Mouse (Mus musculus): ENCODE results near the gene Ccdc43. TPM values are rescaled to one million over a fixed set of nuclear protein-coding genes. Genes with fewer than 3 reads are reported as not detected.
"Not testable (repeated sequence)": the region's sequence is repeated elsewhere in the genome, so short reads cannot be mapped to it uniquely, and the experiment has no call there.

Ccdc43 gene
- polyA plus RNA-seq, 1 experiment, result 2.5 TPM

DNA sequence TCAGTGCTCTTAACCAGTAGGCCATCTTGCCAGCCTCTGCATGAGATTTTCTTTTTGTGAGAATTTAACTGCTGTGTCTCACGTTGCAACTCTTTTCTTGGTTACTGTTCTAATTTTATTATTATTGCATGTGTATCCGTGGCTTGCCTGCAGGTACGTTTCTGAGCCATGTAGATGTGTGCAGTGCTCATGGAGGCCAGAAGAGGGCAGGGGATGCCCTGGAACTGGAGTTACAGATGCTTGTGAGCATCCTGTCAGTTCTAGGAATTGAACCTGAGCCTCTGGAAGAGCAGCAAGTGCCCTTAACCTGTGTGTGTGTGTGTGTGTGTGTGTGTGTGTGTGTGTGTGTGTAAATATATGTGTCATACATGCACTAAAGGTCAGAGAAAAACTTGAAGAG, 28.0 kb upstream of the Ccdc43 start:
- no peak for TF ChIP-seq CTCF (IDR thresholded peaks at IDR 0.05; ENCODE audit: extremely low read depth, insufficient read length, insufficient replicate concordance, low read depth, low read length)
- TF ChIP-seq POLR2A (IDR thresholded peaks at IDR 0.05; ENCODE audit: low read depth, low read length), result no peak
- Histone ChIP-seq H3K4me3 (ENCODE audit: low read depth, low read length) (no peak overlapping the region), H3K36me3 (ENCODE audit: control insufficient read depth, insufficient read depth, low read length) (no peaks in the 10 kb centered on the region), H3K27me3 (ENCODE audit: control insufficient read depth, insufficient read depth, low read length) (0 out of 2 replicates have a peak, but pooled peaks cover 2% of the 10 kb centered on the region), H3K4me1 (ENCODE audit: control insufficient read depth, insufficient read depth, insufficient read length, low read length) (peaks cover 5% of the 10 kb centered on the region; the same call in 1 of the 2 replicates), H3K27ac (ENCODE audit: insufficient read depth, low read depth, low read length) (no peak overlapping the region)
- WGBS, result 16% methylated on average over 3 of the region's 3 CpGs

DNA sequence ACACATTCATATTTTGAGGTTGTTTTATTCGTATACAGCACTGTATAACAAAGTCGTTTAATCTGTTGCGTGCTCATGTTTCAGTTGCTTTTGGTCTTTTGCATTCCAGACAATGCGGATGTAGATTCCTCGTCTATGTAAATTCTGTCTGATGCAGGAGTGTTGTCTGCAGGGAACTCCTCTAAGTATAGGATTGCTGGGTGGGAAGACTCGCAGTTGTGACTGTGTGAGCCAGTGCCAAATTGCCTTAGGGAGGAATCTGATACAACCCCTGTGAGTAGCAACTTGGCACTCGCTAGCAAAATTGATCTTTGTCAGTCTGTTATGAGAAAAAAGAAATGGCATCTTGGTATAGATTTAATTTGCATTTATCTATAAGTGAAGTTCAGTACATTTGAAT, 18.6 kb upstream of the Ccdc43 start:
- TF ChIP-seq POLR2A (IDR thresholded peaks at IDR 0.05; ENCODE audit: low read depth, low read length), result no peak
- TF ChIP-seq CTCF (IDR thresholded peaks at IDR 0.05; ENCODE audit: extremely low read depth, insufficient read length, insufficient replicate concordance, low read depth, low read length), result no peak
- H3K36me3 ChIP-seq (ENCODE audit: control insufficient read depth, insufficient read depth, low read length), result no peaks in the 10 kb centered on the region
- H3K27me3 ChIP-seq (ENCODE audit: control insufficient read depth, insufficient read depth, low read length), result no peaks in the 10 kb centered on the region
- no peak overlapping the region for H3K4me3 ChIP-seq (ENCODE audit: low read depth, low read length)
- no peaks in the 10 kb centered on the region for H3K4me1 ChIP-seq (ENCODE audit: control insufficient read depth, insufficient read depth, insufficient read length, low read length)
- WGBS, result 76% methylated on average over 7 of the region's 7 CpGs
- no peak overlapping the region for H3K27ac ChIP-seq (ENCODE audit: insufficient read depth, low read depth, low read length)

DNA sequence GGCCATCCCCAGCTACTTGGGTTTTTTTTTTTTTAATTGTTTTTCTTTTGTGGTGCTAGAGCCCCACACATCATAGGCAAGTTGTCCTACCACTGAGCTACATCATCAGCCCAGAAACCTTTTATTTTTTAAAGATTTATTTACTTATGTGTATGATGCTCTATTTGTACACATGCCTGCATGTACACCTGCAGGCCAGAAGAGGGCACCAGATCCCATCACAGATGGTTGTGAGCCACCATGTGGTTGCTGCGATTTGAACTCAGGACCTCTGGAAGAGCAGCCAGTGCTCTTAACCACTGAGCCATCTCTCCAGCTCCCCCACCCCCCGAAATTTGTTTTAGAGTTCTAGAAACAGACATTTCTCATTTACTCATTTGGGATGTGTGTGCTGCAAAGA, 17.0 kb upstream of the Ccdc43 start:
- not testable (repeated sequence) for H3K4me1 ChIP-seq (ENCODE audit: control insufficient read depth, insufficient read depth, insufficient read length, low read length); H3K27ac ChIP-seq (ENCODE audit: insufficient read depth, low read depth, low read length); H3K27me3 ChIP-seq (ENCODE audit: control insufficient read depth, insufficient read depth, low read length); H3K36me3 ChIP-seq (ENCODE audit: control insufficient read depth, insufficient read depth, low read length); H3K4me3 ChIP-seq (ENCODE audit: low read depth, low read length)
- 77% methylated on average over 2 of the region's 2 CpGs for WGBS

DNA sequence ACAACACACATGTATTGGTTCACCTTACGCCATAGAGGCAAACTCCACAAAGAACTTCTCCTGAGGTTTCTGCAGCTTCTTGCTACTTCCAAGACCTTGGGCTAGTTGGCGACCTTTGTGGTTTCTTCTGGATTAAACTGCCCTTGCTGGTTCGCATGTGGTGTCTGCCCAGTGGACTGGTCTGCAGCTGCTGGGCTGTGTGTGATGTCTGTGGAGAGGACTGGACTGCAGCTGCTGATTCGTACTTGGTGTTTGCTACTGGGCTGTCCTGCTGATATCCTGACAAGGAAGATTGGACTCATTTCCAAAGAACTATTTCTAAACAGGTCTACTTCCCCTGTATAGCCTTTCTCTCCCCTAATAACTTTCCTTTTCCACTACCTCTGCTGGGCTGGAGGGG, 14.8 kb upstream of the Ccdc43 start:
- Histone ChIP-seq H3K27me3 (ENCODE audit: control insufficient read depth, insufficient read depth, low read length) (no peaks in the 10 kb centered on the region), H3K4me3 (ENCODE audit: low read depth, low read length) (no peak overlapping the region), H3K4me1 (ENCODE audit: control insufficient read depth, insufficient read depth, insufficient read length, low read length) (no peaks in the 10 kb centered on the region), H3K36me3 (ENCODE audit: control insufficient read depth, insufficient read depth, low read length) (no peaks in the 10 kb centered on the region), H3K27ac (ENCODE audit: insufficient read depth, low read depth, low read length) (no peak overlapping the region)
- 89% methylated on average over 4 of the region's 4 CpGs for WGBS
- TF ChIP-seq CTCF (IDR thresholded peaks at IDR 0.05; ENCODE audit: extremely low read depth, insufficient read length, insufficient replicate concordance, low read depth, low read length) (no peak), POLR2A (IDR thresholded peaks at IDR 0.05; ENCODE audit: low read depth, low read length) (no peak)

DNA sequence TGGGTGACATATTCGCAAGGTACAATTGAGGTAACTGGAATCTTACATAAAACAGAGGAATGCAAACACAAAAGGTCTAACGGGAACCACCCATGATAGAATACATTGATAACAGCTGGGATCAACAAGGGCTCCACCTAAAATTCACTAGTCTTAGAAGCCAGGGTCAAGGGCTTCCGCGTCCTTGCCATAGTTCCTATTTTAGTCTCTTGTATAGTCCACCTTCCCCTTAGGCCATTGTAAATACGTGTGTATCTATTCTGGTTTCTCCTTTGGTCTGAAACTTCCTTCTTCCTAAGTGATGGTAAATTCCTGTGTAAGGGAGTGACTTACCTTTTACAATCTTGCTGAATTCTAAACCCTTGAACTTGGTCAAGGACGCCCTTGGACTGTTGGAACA, 4.6 kb upstream of the Ccdc43 start:
- H3K27me3 ChIP-seq (ENCODE audit: control insufficient read depth, insufficient read depth, low read length); H3K27ac ChIP-seq (ENCODE audit: insufficient read depth, low read depth, low read length); H3K36me3 ChIP-seq (ENCODE audit: control insufficient read depth, insufficient read depth, low read length); H3K4me3 ChIP-seq (ENCODE audit: low read depth, low read length); H3K4me1 ChIP-seq (ENCODE audit: control insufficient read depth, insufficient read depth, insufficient read length, low read length): not testable (repeated sequence)
- WGBS, result 73% methylated on average over 6 of the region's 6 CpGs

DNA sequence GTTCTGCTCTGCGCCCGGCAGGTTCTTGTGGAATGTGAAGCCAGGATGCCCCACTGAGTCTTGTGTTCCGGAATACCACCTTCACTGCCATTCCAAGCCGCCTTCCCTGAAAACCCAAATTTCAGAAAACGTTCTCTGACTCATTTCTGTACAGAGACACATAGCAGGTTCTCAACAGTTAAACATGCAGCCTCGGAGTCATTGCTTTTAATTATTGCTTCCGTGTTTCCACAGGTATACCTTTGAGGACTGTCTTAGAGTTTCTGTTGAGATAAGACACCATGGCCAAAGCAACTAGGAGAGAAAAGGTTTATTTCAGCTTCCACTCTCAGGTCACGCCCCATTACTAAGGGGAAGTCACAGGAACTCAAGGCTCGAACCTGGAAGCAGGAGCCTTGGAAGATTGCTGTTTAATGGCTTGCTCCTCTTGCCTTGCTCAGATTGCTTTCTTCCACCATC, 465 bp upstream of the Ccdc43 start:
- no peak for TF ChIP-seq CTCF (IDR thresholded peaks at IDR 0.05; ENCODE audit: extremely low read depth, insufficient read length, insufficient replicate concordance, low read depth, low read length)
- no peak for TF ChIP-seq POLR2A (IDR thresholded peaks at IDR 0.05; ENCODE audit: low read depth, low read length)
- Histone ChIP-seq H3K4me3 (ENCODE audit: low read depth, low read length) (peak overlapping the region; percentile 94), H3K27ac (ENCODE audit: insufficient read depth, low read depth, low read length) (peak overlapping the region; percentile 49; the same call in 1 of the 2 replicates), H3K4me1 (ENCODE audit: control insufficient read depth, insufficient read depth, insufficient read length, low read length) (peaks cover 8% of the 10 kb centered on the region; the same call in 1 of the 2 replicates), H3K27me3 (ENCODE audit: control insufficient read depth, insufficient read depth, low read length) (no peaks in the 10 kb centered on the region), H3K36me3 (ENCODE audit: control insufficient read depth, insufficient read depth, low read length) (no peaks in the 10 kb centered on the region)
- WGBS, result 5% methylated on average over 9 of the region's 9 CpGs

DNA sequence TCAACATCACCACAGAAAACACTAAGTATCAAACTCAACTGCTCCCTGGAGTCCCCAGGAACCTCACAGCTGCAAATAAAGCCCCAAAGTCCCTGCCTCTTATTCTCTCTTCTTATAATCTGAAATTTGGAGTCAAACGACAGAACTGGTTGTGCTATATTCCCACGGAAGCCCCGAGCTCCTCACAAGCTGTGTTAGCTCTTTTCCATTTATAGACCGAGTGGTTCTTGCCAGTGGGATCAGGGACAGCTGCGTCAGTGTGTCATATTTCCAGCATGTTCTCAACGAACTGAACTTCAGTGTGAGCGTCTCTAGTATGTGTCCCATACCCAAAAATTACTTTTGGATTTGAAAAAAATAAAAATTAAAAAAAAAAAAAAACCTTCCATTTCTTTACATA, 2.3 kb downstream of the Ccdc43 start:
- Histone ChIP-seq H3K4me1 (ENCODE audit: control insufficient read depth, insufficient read depth, insufficient read length, low read length) (peaks cover 8% of the 10 kb centered on the region; the same call in 1 of the 2 replicates), H3K36me3 (ENCODE audit: control insufficient read depth, insufficient read depth, low read length) (peaks cover 2% of the 10 kb centered on the region; the same call in 1 of the 2 replicates), H3K4me3 (ENCODE audit: low read depth, low read length) (no peak overlapping the region), H3K27ac (ENCODE audit: insufficient read depth, low read depth, low read length) (no peak overlapping the region), H3K27me3 (ENCODE audit: control insufficient read depth, insufficient read depth, low read length) (no peaks in the 10 kb centered on the region)
- TF ChIP-seq POLR2A (IDR thresholded peaks at IDR 0.05; ENCODE audit: low read depth, low read length), result no peak
- TF ChIP-seq CTCF (IDR thresholded peaks at IDR 0.05; ENCODE audit: extremely low read depth, insufficient read length, insufficient replicate concordance, low read depth, low read length), result no peak
- 88% methylated on average over 7 of the region's 7 CpGs for WGBS

DNA sequence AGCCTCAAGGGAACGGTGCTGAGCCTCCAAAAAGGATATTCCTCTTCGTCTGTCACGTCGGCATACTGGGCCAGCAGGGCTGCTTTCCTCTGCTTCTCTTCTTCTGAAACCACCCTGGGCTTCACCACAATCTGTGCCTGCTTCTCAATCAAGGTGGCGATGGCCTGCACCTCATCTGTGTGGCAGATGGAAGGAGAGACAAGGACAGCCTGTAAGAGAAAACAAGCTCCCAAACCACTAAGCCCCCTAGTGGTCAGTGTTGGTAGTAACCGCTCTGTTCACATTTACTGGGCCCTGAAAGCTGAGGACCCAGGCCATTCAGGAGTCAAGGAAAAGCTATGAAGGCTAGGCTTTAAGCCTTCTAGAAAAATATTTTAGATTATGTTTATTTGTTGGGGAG, 7.4 kb downstream of the Ccdc43 start:
- Histone ChIP-seq H3K4me1 (ENCODE audit: control insufficient read depth, insufficient read depth, insufficient read length, low read length) (no peaks in the 10 kb centered on the region), H3K36me3 (ENCODE audit: control insufficient read depth, insufficient read depth, low read length) (peaks cover 14% of the 10 kb centered on the region), H3K27me3 (ENCODE audit: control insufficient read depth, insufficient read depth, low read length) (no peaks in the 10 kb centered on the region), H3K27ac (ENCODE audit: insufficient read depth, low read depth, low read length) (no peak overlapping the region), H3K4me3 (ENCODE audit: low read depth, low read length) (no peak overlapping the region)
- 67% methylated on average over 6 of the region's 6 CpGs for WGBS
- TF ChIP-seq CTCF (IDR thresholded peaks at IDR 0.05; ENCODE audit: extremely low read depth, insufficient read length, insufficient replicate concordance, low read depth, low read length), result peak; percentile 52; the same call in 1 of the 2 replicates
- no peak for TF ChIP-seq POLR2A (IDR thresholded peaks at IDR 0.05; ENCODE audit: low read depth, low read length)
